Mouse (Mus musculus) spleen, adult 18-20 months (tissue): Measurements from ENCODE around the gene Gbx1.
"Not testable (repeated sequence)": the region's sequence is repeated elsewhere in the genome, so short reads cannot be mapped to it uniquely, and the experiment has no call there.

Experiments used
- DNase-seq, 2 experiments: peaks; one replicate each; pipeline ENCODE4 v3.0.0; 2022; ENCODE audit warnings: mixed read lengths in 2 of 2

The Gbx1 gene

DNA sequence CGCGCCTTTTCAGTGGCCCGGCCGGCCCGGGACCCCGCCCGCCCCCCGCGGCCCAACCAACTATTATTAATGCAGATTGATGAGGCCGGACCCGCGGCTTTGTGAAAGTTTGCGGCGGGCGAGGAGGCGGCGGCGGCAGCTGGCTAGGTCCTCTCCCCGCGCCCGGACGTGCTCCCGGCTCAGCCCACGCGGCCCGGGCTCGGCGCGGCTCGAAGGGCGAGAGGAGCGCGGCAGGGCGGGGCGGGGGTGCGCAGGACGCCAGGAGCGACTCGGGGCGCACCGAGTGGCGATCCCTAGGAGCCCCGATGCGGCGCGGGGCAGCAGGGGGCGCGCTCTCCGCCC, at the start of gene Gbx1:
Gene Gbx1, minus strand, starts transcription at position 314 of the 342 bp plus-strand sequence.
- DNase-seq = peak in 1 of 2 experiments; percentile 14

DNA sequence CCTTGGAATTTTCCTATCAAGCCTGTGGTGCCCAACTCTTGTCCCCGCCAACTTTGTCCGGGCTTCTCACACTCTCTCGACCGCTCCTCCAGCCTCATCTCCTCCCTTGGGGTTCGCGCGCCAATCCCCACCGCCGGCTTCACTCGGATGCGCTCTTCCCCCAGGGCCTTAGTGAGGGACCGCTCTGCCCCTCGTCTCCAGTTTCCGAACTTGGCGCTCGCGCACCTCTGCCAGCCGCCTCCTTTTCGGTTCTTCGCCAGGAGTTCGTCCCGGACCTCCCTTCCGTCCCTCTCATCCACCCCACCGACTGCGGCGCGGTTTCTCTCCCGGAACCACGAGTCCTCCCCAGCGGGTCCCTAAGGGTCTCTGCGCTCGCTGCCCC, 49.8 kb upstream of the Gbx1 start:
- DNase-seq = no peak

DNA sequence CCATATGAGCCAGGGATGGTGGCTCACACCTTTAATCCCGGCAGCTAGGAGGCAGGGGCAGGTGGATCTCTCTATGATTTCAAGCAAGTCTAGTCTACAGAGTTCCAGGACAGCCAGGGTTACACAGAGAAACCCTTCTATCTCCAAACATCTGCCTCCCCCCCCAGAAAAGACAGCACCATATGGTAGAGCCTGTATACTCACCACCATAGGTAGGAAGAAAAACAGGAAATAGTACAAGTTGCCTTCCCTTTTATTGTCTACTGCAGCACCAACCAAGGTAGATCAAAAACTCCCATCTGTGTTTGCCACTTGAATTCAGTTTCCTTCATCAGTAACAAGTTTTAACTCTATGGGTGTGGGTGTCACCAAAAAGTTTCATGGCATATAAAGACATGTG, 48.9 kb upstream of the Gbx1 start:
- DNase-seq = no peak

DNA sequence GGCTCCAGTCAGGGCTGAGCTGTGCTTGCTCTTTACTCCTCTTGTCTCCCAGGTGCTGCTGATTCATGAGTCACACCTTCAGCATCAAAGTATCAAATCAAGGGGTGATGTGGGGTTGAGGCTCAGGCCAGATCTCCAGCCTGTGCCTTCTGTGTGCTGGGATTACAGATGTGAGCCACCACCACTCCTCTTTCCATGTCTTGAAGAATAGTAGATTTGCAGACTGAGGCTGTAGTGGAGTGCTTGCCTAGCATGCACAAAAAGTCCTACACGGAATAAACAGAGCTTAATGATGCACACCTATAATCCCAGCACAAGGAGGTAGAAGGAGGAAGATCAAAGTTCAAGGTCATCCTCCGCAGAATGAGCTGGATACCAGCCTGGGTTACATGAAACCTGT, 29.7 kb upstream of the Gbx1 start, which contains the start of gene 4931409K22Rik:
Gene 4931409K22Rik, minus strand, starts transcription at position 101 of the 400 bp plus-strand sequence.
- DNase-seq = no peak

DNA sequence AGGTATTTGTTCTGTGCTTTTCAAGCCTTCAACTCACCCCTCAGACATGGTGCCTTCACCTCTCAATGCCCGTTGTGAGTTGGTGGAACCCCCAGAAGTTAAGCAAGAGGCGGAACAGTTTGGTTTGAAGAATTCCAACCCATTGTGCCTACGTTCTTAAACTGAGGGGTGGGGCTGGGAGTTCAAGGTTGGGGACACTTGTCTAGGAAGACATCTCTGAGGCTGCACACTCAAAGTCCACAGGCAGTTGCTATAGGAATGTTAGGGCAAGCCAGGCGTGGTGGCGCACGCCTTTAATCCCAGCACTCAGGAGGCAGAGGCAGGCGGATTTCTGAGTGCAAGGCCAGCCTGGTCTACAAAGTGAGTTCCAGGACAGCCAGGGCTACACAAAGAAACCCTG, 28.3 kb upstream of the Gbx1 start:
- DNase-seq = not testable (repeated sequence)

DNA sequence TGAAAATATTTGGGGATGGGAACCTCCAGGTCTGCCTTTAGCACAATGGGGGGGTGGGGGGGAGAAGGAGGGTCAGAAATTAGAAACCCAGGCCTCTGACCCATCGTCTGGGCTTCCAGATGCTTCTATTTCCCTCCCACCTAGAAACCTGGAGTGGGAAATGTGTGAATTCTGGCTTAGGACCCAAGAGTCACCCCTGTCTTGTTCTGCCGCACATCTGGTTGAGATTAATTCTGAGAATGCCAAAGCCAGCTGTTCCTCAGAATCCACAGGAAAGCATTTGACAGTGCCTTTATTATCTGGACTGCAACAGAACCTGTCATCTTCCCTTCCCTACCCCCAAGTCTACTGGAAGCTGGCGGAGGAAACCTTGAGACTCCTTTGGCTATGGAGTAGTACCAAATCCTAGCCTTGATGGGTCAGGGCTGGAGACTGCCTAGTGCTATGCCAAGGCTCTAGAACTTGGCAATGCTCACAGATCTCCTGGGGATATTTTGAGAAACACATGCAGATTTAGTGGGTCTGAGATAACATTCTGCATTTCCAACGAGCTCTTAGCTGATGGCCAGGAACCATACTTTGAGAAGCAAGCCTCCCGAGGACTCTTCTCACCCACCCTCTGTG, 26.7 kb upstream of the Gbx1 start:
- no peak for DNase-seq

DNA sequence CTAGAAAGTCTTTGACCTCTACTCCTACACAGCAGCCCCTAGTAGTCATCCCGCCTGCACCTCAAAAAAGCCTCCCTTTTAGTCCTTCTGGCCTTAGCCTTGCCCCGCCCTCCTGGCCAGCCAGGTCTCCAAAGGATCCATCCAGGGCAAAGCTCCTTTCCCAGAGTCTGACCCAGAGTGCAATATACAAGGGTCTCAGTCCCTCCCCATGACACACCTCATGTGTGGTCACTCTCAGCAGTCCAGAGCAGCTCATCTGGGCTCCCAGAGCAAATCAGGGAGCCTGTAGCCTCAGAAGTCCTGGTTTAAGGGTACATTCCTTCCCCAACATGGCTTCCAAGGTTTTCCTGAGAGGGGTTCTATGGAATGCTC, 24.3 kb upstream of the Gbx1 start:
- DNase-seq = no peak

DNA sequence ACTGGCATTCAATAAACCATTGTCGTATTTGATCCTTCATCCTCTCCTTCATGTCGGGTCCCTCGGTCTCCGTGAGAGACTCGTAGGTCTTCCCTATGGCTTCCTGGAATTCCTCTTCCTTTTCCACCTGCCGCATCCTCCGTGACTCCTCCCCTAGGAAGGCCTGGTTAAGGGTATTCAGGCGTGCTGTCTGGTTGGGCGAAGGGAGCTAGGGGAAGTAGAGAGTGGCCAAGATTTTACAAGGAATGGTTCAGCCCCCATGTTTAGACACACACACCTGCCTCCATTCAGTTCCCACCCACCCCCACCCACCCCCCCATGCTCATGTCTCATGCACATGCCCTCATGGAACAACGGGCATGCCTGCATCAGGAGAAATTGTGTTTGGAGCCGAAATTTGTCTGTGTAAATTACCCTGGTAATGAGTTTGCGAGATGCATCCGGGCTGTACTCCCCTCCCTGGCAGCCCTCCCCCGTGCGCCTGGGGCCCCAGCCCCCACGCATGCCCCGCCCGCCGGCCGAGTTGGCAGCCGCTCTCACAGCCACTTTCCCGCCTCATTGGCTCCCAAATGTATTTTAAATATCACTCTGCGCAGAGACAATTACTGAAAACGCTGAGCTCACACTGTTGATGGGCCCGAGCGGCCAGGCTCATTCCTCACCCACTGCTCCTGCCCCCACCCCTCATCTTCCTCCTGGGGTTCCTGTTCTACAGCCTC, 23.8 kb upstream of the Gbx1 start:
- DNase-seq = peak in 1 of 2 experiments; percentile 21

DNA sequence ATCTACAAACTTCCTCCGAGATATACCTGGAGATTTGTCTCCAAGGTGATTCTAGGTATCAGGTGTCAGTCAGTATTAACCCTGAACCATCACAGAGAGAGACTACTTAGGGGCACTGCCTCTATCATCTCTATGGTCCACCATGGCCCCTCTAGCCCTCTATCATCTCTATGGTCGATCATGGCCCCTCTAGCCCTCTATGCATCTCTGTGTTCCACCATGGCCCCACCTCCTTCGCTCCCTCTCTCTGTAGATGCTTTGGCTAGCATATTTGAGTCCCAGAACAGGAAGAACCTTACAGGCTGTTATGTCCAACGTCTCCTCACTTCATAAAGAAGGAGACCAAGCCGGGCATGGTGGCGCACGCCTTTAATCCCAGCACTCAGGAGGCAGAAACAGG, 15.6 kb upstream of the Gbx1 start:
- DNase-seq = no peak

DNA sequence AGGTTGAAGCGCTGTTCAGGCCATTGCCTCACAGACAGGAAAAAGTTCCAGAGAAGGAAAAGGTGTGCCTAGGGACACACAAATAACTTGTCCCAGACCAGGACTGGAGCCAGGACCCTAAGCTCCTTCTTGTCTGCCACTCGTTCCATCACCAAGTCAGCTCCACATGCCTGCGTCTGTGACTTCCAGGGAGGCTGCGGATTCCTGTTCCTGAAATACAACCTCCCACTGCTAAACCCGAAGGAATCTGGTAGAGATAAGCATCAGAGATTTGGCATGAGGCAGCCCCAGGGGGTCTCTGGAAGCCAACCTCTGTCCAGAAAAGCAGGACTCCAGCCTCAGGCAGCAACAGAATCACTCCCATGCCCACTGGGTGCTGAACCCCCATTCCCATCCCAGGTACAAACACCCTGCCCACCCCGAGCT, 14.2 kb upstream of the Gbx1 start:
- DNase-seq = no peak

DNA sequence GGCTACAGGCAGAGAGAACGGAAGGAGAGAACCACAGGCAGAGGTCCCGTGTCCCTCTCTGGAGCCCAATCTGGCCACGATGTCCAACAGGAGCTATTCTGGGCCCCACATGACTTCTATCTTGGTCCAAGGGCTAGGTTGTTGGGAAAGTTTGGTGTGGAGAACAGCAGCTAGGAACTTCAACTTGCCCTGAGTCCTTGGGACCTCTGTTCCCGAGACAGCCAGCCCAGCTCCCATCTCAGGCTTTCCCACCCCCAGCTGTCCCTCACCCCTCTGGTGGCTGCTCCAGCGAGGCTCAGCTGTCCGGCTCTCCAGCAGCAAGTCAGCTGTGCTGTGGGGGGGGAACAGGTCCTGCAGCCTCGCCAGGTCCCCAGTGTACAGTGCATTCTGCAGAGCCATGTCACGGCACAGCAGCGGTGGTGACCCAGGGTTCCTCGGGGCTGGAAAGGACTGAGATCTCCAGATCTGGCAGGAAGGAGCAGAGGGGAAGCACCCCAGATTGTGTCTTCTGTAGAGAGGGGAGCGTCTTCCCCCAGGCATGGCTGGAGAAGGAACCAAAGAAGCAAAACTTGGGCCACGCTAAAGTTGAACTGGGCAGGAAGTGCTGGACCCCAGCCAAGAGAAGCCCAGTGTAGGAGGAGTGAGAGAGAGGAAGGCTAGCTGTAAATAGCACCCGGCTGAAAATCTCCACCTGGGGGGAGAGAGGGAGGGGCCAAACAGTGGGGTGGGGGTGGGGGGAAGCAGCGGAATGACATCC, 13.6 kb upstream of the Gbx1 start, which contains the start of gene Asb10:
Gene Asb10, minus strand, starts transcription at position 592 of the 757 bp plus-strand sequence.
- peak in 1 of 2 experiments; percentile 22 for DNase-seq

DNA sequence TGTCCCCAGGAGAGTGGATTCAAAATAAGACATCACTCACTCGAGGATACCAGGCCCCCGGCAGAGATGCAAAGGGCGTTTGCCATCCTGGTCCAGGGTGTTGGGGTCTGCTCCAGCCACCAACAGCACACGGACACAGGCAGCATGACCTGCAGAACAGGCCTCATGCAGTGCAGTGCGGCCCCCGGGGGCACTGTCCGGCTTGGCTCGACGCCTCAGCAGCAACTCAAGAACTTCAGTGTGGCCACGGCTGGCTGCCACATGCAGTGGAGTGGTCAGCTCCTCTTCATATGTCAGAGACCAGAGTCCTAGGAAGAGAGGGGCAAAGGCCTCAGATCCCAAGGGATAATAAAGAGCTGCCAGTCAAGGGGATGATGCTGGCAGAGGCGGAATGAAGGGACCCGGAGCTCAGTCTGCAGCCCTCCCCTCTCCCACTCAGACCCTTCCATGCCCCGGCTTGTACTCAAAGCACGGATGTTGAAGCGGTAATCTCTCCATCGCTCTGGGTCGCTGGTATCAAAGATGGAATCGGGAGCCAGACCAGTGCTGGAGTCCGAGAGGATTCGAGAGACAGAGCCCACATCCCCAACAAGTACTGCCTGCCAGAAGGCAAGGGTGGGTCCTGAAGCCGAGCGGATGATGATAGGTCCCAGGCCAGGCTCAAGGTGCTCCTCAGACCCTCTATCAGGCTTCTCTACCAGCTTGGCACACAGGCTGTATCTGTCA, 12.7 kb upstream of the Gbx1 start:
- no peak for DNase-seq

DNA sequence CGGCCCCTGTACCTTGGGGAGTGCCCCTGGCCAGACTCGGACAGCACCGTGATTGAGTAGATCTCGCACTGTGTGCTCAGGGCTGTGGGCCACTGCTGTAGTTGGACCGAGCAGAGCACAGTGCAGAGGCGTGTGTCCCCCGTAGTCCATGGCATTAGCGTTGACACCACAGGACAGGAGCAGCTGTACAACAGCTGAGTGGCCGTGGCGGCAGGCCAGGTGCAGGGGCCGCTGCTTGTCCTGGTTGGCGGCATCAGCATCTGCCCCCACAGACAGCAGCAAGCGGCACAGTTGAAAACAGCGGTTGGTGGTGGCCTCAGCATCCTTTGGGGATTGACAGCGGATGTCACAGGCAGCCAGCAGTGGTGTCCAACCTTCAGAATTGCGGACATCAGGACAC, 10.6 kb upstream of the Gbx1 start:
- DNase-seq = no peak

DNA sequence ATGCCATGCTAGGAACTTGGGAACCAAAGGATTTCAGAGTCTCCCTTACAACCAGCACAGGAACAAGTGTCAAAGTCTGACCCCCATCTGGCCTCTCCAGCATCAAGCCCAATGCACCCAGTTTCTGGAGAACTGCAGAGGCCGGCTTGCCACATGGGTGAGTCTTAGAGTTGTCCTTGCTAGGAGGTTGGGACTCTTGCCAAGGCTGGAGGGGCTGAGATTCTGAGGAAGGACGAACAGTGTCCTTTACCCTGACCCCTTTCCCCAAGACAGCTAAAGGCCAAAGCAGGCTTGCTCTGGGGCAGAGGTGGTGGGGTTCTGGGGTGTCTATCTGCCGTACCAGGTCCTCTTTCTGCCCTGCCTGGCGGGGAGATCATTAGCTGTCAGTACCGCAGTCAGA, 9.5 kb upstream of the Gbx1 start:
- DNase-seq = no peak

DNA sequence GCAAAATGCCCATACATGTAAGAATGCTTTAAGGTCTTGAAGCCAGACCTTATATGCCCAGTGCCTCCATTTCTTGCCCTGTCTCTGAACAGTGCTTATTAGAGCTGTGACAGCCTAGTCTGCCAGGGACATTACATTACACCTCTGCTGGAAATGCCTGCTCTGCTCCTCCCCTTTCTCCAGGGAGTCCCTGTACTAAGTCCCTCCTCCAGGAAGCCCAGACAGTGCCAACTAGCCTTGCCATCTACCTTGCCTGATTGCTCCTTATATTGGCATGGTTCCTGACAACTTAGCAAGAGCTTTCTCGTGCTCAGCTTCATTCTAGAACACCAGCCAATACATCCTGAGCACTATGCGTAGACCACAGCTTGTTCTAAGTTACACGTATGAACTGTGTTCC, 8.7 kb upstream of the Gbx1 start:
- no peak for DNase-seq

DNA sequence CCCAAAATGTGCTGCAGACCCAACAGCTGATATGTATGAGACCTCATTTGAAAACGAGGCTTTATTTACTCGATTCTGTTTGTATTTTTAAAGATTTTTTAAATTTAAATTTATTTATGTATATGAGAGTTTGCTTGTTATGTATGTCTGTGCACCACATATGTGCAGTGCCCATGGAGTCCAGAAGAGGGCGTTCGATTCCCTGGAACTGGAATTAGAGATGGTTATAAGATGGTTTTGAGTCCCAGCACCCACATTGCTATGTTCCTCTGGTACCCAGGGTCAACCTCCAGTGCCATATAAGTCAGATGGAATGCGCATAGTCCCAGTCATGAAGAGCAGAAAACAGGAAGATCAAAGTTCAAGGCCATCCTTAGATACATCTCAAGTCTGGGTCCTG, 7.3 kb upstream of the Gbx1 start:
- no peak for DNase-seq

DNA sequence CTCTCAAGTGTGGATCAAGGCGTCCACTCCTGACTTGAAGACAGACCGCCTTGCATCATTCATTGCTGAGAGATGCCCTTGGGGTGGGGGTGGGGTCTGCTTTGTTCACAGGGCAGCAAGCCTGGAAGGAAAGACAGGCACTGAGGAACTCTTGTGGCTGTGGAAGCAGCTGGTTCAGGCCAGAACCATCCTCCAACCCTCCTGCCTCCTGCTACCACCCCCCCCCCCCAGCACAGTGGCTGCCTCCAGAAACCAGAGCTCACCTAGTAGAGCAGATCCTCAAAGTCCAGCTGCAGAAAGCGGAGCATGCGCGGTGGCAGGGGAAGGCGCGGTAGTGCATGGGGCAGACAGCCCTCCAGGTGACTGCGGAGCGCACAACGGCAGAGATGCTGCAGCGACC, 6.4 kb upstream of the Gbx1 start:
- no peak for DNase-seq

DNA sequence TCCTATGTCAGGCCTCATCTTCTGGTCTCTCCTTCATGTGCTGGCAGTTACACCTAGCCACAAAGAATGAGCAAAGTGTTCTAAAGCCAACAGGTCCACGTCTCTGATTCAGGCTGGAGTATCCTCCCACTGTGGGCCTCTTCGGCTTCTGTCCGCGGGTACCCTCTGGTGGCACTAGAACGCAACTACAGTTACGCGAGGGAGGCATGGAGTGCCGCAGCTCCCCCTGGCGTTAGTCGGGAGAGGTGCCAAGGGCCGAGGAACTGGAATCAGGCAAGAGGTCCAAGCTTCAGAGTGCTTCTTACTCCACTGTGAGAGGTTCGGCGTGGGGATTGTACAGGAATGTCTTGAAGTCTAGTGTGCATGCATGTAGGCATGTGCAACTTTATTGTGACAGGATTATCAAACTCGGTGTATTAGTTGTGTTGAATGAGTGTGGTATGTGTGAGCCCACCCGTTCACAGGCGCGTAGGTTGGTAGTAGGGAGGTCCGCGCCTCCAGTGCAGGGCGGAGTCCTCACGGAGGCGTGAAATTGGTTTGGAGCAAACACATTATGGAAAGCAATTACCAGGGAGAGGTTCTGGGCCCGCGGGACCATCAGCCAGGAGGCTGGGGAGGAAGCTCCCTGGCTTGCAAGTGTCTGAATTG, 3.2 kb upstream of the Gbx1 start:
- peak; percentile 72 to 90 for DNase-seq

DNA sequence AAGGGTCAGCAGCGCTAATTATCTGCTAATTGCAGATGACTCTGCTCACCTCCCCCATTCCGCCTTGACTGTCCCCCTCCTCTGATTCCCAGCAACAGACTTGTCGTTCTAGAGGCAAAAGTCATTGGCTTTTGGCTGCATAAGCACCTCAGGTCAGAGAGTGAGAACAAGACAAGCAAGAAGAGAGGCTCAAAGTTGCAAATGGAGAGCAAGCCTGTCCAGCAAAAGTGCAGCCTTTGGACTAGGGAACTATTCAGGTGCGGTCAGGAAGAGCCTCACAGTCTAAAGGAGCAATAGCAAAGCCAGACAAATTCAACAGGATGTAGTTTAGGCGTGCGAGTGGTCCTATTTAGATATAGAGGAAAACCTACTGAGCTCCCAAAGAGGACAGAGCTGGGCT, 778 bp upstream of the Gbx1 start:
- no peak for DNase-seq

DNA sequence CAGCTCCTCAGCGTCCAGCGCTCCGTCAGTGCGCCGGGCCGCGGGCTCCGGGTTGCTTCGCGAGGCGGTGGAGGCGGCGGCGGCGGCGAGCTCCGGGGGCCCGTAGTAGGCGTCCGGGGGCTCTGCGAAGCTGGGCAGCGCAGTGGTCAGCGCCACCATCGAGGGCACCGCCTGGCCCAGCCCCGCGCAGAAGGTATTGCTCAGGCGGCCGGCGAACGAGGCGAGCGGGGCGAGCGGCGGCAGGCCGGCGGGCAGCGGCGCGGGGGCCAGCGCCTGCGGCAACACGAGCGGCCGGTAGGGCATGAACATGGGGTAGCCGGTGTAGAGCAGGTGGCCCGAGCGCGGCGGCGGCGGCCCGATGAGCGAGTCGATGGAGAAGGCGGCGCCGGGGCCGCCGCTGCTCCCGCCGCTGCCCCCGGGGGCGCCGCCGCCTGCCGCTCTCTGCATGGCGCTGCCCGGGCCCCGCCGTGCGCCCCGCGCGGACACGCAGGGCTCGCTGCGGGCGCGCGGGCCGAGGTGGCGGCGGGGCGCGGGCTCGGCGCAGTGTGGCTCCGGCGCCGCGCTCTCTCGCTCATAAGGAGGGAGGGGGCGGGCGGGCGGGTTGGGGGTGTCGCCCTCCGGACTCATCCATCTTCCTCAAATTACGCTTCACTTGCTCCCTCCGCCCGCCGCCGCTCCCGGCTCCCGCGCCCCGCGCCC, 663 bp downstream of the Gbx1 start:
- no peak for DNase-seq

DNA sequence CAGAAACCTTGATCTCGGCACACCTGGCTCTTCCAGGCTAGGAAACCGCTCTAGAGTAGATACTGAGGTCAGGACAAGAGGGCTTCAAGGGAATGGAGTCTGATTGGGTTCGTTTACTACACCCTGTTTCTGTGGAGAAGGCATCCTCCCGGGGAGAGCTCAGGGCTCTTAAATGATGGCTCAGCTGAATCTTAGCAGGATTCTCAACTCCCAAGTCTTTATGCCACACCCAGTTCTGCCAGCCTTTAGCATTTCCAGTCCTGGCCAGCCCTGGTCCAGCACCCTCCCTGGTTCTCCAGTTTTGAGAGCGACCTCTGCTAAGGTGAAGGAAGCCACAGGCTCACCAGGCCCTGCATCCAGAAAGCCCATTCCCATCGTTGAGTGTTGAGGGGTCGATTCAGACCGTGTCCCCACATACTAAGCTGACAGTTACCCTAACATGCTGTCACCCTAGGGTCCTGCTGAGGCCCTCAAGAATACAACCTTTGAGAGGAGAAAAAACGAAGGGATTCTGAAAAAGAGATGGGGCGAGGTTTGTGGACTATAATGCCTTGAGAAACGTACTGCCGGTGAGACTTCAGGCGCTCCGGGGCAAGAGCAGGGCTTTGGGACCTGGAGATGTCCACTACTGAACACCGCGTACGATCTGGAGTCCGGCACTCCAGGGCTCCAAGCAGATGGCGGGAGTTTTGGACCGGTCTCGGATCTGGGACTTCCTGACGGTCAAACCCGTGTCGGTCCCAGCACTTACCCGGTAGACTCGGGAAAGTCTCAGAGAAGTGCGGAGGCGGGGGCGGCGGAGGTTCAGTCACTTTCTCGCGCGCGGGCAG, 1.4 kb downstream of the Gbx1 start:
- no peak for DNase-seq
